Mouse (Mus musculus) brain, embryonic 18.5 days (tissue): Measurements from ENCODE around the gene Hcfc1r1.

Source experiments
- DNase-seq: peaks from one replicate; pipeline ENCODE4 v3.0.0-alpha.2; 2012; ENCODE audit warnings: low read depth, low spot score

Hcfc1r1 gene

GRCm38 (mm10) chr17:23719455-23719854 lies 46.1 kb downstream of the Hcfc1r1 start:
- DNase-seq: no peak

GRCm38 (mm10) chr17:23721886-23722285 lies 48.5 kb downstream of the Hcfc1r1 start:
- no peak for DNase-seq

GRCm38 (mm10) chr17:23722376-23723125 lies 49.2 kb downstream of the Hcfc1r1 start, which contains the start of gene 1520401A03Rik:
1520401A03Rik (minus strand) TSS chr17:23722783.
- DNase-seq: no peak
